Mouse (Mus musculus) bone marrow, adult 2 months (tissue): ENCODE measurements around the gene Lrrc1. TPM values are rescaled to one million over a fixed set of nuclear protein-coding genes. Genes with fewer than 3 reads are reported as not detected.
A peak's percentile ranks its signal among the peaks of the same experiment; 100 is the strongest.

Experiments
- H3K27ac ChIP-seq: fragments of 200-500 bp; 2 replicates; pipeline ENCODE4 v1.5.1; 2012; ENCODE audit warnings: low read depth, mild to moderate bottlenecking, control low read depth, inconsistent platforms, low read length; ENCODE audit not compliant: control insufficient read depth, poor library complexity, insufficient read depth
- H3K4me1 ChIP-seq: fragments of 200-500 bp; 2 replicates; pipeline ENCODE4 v1.6.1; 2011; ENCODE audit warnings: low read length; ENCODE audit not compliant: control insufficient read depth, insufficient read depth
- H3K4me3 ChIP-seq: fragments of 200-500 bp; replicated peaks from 2 replicates; pipeline ENCODE3; 2011; ENCODE audit warnings: mild to moderate bottlenecking, low read depth, low read length, control low read depth; ENCODE audit not compliant: control insufficient read depth
- CTCF ChIP-seq: fragments of 200-500 bp; IDR thresholded peaks from 2 replicates; pipeline ENCODE4 v1.5.1; 2011; ENCODE audit warnings: low read length, control low read depth; ENCODE audit not compliant: control insufficient read depth, insufficient read depth
- POLR2A ChIP-seq: fragments of 200-500 bp; IDR thresholded peaks from 2 replicates; pipeline ENCODE4 v1.6.1; 2011; ENCODE audit warnings: low read depth, mild to moderate bottlenecking, control low read depth, low read length, borderline replicate concordance; ENCODE audit not compliant: control insufficient read depth
- WGBS: fragments of 180-500 bp; shearing (Covaris S2); methylation state at CpG from one replicate; pipeline ENCODE4 v1.1.7; 2018; 5-methylcytosine and 5-hydroxymethylcytosine counted together
- polyA plus RNA-seq: library from polyadenylated mRNA; stranded (reverse); fragments of >200 nt; gene quantifications from 2 replicates; pipeline ENCODE4 v1.2.4, GENCODE M21; 2011; ENCODE audit warnings: low replicate concordance; ENCODE audit not compliant: missing spikeins, insufficient read depth, insufficient read length

Lrrc1 gene
- 3.9 and 5.7 TPM in 2 replicates for polyA plus RNA-seq

GRCm38 (mm10) chr9:77544354-77545067 is at the start of gene Lrrc1:
Lrrc1 (minus strand) TSS chr9:77544870.
- no peak for TF ChIP-seq CTCF
- TF ChIP-seq POLR2A: peak; percentile 53; the same call in 1 of the 2 replicates

GRCm38 (mm10) chr9:77592423-77592822 is 47.8 kb upstream of the Lrrc1 start:
- TF ChIP-seq POLR2A (no peak), CTCF (no peak)
- no peak overlapping the region for H3K4me3 ChIP-seq
- 32% methylated on average over 4 of the region's 4 CpGs for WGBS
- no peaks in the 10 kb centered on the region for H3K4me1 ChIP-seq
- no peak overlapping the region for H3K27ac ChIP-seq

More at GRCm38 (mm10) chr9:77544354-77545067, at the start of gene Lrrc1:
- Histone ChIP-seq H3K4me1 (no peaks in the 10 kb centered on the region; the same call in 1 of the 2 replicates), H3K27ac (peak within 1 kb of the TSS; percentile 56; the same call in 1 of the 2 replicates), H3K4me3 (peak within 1 kb of the TSS; percentile 74)
- under 1% methylated on average over 75 of the region's 88 CpGs for WGBS

DNA sequence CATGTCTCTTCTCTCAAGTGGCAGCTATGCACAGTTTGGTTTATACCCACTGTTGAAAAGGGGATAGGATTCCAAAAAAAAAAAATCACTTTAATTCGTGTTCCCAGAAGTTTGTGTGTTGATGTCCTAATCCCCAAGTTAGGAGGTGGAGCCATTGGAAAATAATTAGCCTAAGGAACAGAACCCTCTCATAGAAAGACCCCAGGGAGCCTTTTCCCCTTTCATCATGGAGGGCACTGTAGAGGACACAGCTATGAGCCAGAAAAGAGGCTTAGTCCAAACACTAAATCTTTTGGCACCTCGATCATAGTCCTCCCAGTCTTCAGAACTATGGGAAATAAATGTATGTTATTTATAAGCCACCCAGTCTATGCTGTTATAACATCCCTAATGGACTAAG is 44.8 kb upstream of the Lrrc1 start:
- H3K4me3 ChIP-seq: no peak overlapping the region
- H3K4me1 ChIP-seq: no peaks in the 10 kb centered on the region; the same call in 1 of the 2 replicates
- WGBS: 59% methylated on average over 2 of the region's 2 CpGs
- no peak for TF ChIP-seq POLR2A
- no peak for TF ChIP-seq CTCF
- no peak overlapping the region for H3K27ac ChIP-seq

- TF ChIP-seq CTCF (no peak), POLR2A (no peak)
- Histone ChIP-seq H3K4me3 (no peak overlapping the region), H3K4me1 (no peaks in the 10 kb centered on the region; the same call in 1 of the 2 replicates), H3K27ac (no peak overlapping the region)
- 87% methylated on average over 7 of the region's 7 CpGs for WGBS
Observed at GRCm38 (mm10) chr9:77587616-77588015, 42.9 kb upstream of the Lrrc1 start.

DNA sequence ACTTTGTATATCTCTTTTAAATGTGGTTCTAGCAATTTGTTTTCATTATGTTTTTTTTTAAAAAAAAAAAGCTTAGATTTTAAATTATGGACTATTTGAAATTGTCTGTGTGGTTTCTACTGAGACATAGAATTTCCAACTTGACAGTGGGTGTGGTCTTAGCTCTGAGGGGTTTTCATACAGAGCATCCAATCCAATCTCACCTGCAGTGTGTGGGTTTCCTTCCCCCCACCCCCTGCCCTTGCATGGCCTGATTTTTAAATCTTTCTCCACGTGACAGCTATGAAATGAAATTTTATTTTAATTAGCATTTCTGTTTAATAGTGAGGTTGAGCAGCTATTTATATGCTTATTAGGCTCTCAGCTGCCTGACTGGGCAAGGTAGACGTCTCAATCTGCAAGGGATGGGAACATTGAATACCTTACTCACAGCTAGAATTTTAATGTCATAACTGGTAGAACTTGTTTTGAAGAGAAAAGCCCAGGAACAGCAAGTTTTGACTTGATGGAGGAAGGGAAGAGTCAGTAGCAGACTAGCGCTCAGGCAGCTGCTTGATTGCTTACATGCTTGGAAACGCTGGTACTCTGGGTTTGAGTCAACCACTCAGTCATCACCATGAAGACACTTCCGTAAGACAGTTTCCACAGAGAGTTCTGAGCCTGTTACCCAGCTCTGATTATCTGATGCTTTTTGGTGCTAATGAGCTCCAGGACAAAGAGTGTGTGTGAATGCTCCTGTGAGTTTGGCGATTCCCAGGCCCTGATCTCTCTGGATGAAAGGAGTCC is 42.3 kb upstream of the Lrrc1 start:
- 79% methylated on average over 6 of the region's 6 CpGs for WGBS

GRCm38 (mm10) chr9:77584746-77585145 is 40.1 kb upstream of the Lrrc1 start:
- Histone ChIP-seq H3K4me1 (no peaks in the 10 kb centered on the region; the same call in 1 of the 2 replicates), H3K27ac (no peak overlapping the region), H3K4me3 (no peak overlapping the region)
- WGBS: 83% methylated on average over 6 of the region's 6 CpGs
- TF ChIP-seq POLR2A (no peak), CTCF (no peak)

More for the DNA sequence above, 42.3 kb upstream of the Lrrc1 start:
- TF ChIP-seq CTCF (no peak), POLR2A (no peak)
- no peak overlapping the region for H3K4me3 ChIP-seq
- no peak overlapping the region for H3K27ac ChIP-seq
- H3K4me1 ChIP-seq: no peaks in the 10 kb centered on the region; the same call in 1 of the 2 replicates

GRCm38 (mm10) chr9:77583302-77583701 is 38.6 kb upstream of the Lrrc1 start:
- H3K4me1 ChIP-seq: no peaks in the 10 kb centered on the region; the same call in 1 of the 2 replicates
- no peak overlapping the region for H3K27ac ChIP-seq
- no peak for TF ChIP-seq CTCF
- WGBS: 71% methylated on average over 2 of the region's 2 CpGs
- no peak overlapping the region for H3K4me3 ChIP-seq

DNA sequence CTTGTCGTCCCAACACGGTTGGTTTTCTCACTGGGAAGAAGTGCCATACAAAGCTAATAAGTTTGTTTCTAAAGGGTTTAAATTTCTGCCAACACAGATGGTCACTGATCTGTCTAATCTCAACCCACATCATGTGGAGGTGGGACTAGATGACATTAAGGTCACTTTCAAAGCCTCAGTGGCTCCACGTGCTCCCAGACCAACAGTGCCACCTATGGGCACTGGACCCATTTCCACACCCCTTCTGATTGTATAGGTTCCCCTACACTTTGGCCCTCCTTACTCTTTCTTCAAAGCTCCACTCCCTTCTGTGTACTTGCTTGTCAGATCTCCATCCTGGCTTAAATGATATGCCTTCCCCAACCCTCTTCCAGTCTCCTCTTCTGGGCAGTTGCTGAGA is 35.2 kb upstream of the Lrrc1 start:
- 59% methylated on average over 3 of the region's 3 CpGs for WGBS
- Histone ChIP-seq H3K4me3 (no peak overlapping the region), H3K4me1 (no peaks in the 10 kb centered on the region; the same call in 1 of the 2 replicates), H3K27ac (no peak overlapping the region)
- TF ChIP-seq CTCF (peak; percentile 62), POLR2A (no peak)
